Mouse (Mus musculus) heart, postnatal 25 days (tissue): Measurements from ENCODE around the gene Atxn10. TPM values are rescaled to one million over a fixed set of nuclear protein-coding genes. Genes with fewer than 3 reads are reported as not detected.
A peak's percentile ranks its signal among the peaks of the same experiment; 100 is the strongest.
"Not testable (repeated sequence)": the region's sequence is repeated elsewhere in the genome, so short reads cannot be mapped to it uniquely, and the experiment has no call there.

Source experiments
- DNase-seq: peaks from one replicate; pipeline ENCODE4 v3.0.0; 2022; ENCODE audit warnings: low spot score
- intact Hi-C: fragments of 180-260 bp; cut with DNase I; formaldehyde crosslinking; loops from one replicate; pipeline ENCODE4 v1.15.1; 2025
- total RNA-seq, 2 experiments: library from RNA; stranded (reverse); gene quantifications; 2 replicates each; pipeline ENCODE4 v1.2.3; 2021

Gene Atxn10
- total RNA-seq, 2 experiments from 2014 or later, result 73.8 to 84.8 TPM

DNA sequence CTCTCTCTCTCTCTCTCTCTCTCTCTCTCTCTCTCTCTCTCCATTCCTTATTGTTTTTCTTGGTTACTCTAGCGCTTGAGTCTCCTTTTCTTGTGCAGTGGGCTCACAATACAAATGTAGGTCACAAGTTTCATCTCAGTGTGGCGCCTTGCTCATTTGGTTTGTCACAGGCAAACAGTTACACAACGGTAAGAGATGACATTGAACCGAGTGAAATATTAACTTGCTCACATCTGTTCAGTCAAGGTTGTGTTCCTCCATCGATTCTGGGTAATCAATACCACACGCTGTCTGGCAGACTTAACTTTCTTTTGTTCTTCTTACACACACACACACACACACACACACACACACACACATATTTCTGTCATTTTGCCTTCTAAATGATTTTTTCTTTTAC is 6.0 kb upstream of the Atxn10 start:
- DNase-seq, result no peak
- intact Hi-C loops, result loop anchor here (10.0 kb wide), 1 partner anchor 385 kb away; no protein-coding TSS in a partner anchor

GRCm38 (mm10) chr15:85333511-85333910 is 2.5 kb upstream of the Atxn10 start:
- DNase-seq, result not testable (repeated sequence)
- intact Hi-C loops, result loop anchor here (10.0 kb wide), 1 partner anchor 381 kb away; no protein-coding TSS in a partner anchor

- no peak for DNase-seq
- intact Hi-C loops, result loop anchor here (10.0 kb wide), 1 partner anchor 381 kb away; no protein-coding TSS in a partner anchor
Measured at GRCm38 (mm10) chr15:85334234-85334633, 1.8 kb upstream of the Atxn10 start.

- DNase-seq, result peak; percentile 58
- intact Hi-C loops, result loop anchor here (10.0 kb wide), 1 partner anchor 378 kb away; no protein-coding TSS in a partner anchor
Measured at GRCm38 (mm10) chr15:85336301-85336991, 401 bp downstream of the Atxn10 start.

DNA sequence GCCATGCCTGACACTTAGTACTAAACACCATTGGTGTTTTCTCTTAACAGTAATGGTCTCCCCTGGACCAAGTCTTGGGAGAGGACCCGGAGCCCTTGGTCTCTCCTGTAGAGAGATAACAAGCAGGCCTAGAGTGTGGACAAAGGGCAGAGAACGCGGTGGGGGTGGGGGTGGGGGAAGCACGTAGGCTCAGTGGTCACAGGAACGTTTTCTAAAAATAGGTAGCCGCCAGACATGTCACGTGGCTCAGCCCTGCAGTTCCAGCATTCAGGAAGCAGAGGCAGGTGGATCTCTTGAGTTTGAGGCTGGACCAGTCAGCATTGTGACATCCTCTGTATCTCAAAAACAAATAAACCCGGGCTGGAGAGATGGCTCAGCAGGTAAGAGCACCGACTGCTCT is 1.2 kb downstream of the Atxn10 start:
- intact Hi-C loops, result loop anchor here (10.0 kb wide), 1 partner anchor 378 kb away; no protein-coding TSS in a partner anchor
- no peak for DNase-seq

GRCm38 (mm10) chr15:85337979-85338378 is 1.9 kb downstream of the Atxn10 start:
- no peak for DNase-seq
- intact Hi-C loops, result loop anchor here (10.0 kb wide), 1 partner anchor 377 kb away; no protein-coding TSS in a partner anchor

GRCm38 (mm10) chr15:85342246-85342645 is 6.2 kb downstream of the Atxn10 start:
- no peak for DNase-seq
- intact Hi-C loops, result no loop called here

DNA sequence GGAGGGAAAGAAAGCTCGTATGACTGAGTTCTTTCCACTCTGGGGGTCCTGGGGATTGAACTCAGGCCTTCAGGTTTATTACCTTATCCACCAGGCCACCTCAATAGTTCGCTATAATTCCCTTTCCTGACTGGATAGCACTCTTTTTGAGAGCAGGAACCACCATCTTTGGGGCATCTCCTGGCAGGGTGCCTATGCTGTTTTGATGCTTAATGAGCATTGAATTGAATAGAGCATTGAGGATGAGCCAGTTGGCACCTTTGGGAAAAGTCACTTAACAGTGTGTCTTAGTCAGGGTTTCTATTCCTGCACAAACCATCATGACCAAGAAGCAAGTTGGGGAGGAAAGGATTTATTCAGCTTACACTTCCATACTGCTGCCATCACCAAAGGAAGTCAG is 8.6 kb downstream of the Atxn10 start:
- intact Hi-C loops, result no loop called here

DNA sequence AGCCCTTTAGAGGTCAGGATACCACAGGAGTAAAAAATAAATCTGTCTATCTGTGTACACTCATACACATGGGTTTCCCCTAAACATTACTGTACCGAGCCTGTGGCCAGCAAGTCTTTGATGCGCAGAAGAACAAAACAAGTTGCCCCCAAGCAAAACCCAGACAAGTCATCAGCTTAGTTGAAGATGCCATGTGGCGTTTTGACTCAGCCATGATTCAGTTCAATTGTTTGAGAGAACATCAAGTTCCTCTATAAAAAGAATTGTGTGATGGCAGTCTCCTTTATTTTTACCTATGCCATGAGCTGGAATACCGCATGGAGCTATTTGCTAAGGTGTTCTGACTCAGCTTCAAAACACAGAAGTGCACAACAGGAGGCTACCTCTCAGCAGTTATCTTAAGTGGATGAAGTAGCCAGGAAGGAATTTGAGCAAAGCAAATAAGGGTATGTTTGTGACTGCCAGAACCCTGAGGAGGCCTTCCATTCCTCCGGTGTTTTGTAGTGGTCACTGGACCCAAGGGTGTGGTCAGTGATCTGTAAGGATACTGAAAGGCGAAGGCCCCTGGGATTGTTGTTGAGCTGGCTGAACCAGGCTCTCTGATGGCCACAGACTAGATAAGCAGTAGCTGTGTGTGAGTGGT is 11.1 kb downstream of the Atxn10 start:
- intact Hi-C loops, result no loop called here

More for the DNA sequence above, 8.6 kb downstream of the Atxn10 start:
- DNase-seq, result no peak

GRCm38 (mm10) chr15:85350144-85350543 is 14.1 kb downstream of the Atxn10 start:
- no peak for DNase-seq
- intact Hi-C loops, result no loop called here

More for the DNA sequence above, 11.1 kb downstream of the Atxn10 start:
- no peak for DNase-seq

GRCm38 (mm10) chr15:85354060-85354459 is 18.0 kb downstream of the Atxn10 start:
- intact Hi-C loops, result no loop called here

DNA sequence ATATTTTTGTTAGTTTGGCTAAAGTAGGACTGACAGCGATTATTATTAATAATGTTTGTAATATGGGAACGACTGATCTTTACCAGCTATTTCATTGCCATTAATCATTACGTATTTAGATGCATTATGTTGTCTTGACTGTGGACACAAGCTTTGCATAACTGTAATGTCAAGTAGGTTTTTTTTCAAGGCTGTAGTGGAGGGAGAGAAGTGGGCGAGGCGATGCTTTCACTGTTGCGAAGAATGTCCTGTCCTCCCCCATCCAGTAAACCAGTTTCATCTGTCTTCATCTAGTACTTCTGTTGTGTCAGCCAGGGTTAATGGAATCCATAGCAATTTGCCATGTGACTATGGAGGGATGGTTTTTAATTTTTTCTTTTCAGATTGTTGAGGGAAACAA is 20.1 kb downstream of the Atxn10 start:
- intact Hi-C loops, result no loop called here

More at GRCm38 (mm10) chr15:85354060-85354459, 18.0 kb downstream of the Atxn10 start:
- DNase-seq, result no peak

GRCm38 (mm10) chr15:85357465-85358225 is 21.6 kb downstream of the Atxn10 start:
- no peak for DNase-seq
- intact Hi-C loops, result no loop called here

More for the DNA sequence above, 20.1 kb downstream of the Atxn10 start:
- no peak for DNase-seq

- intact Hi-C loops, result no loop called here
- no peak for DNase-seq
Measured at GRCm38 (mm10) chr15:85359483-85359882, 23.4 kb downstream of the Atxn10 start.

DNA sequence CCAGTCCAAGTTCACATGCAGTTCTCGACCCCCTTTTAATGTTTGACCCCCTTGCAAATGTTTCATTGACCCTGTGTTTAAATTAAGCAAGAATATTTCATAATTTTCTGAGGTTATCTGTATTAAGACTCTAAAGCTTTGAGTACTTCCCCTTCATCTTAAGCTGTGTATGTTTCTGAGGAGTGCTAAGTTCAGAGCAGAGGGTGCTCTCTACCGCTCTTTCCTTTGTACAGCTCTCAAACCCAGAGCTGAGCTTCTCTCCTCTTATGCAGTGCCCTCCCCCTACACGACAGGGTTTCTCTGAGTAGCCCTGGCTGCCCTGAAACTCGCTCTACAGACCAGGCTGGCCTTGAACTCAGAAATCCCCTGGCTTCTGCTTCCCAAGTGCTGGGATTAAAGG is 23.9 kb downstream of the Atxn10 start:
- no peak for DNase-seq
- intact Hi-C loops, result no loop called here

- intact Hi-C loops, result no loop called here
- DNase-seq, result no peak
Measured at GRCm38 (mm10) chr15:85364366-85364765, 28.3 kb downstream of the Atxn10 start.

- DNase-seq, result no peak
- intact Hi-C loops, result no loop called here
Measured at GRCm38 (mm10) chr15:85366938-85367337, 30.9 kb downstream of the Atxn10 start.

DNA sequence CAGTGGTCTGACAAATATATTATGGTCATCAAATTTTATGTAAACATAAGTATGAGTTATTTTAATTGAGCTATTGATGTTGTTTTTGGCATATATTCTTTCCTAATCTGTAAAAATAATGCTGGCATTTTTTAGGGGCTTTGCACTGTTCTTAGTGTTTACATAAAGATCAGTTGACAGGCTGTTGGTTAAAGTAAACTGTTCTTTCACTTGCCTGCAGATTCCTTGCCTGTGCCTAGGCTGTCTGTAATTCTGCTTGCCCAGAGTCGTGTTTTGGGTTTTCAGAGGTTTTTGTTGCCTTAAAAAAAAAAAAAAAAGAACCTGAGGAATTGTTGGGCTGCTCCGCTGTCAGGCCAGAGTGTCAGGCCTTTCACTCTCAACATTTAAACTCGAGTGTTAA is 33.7 kb downstream of the Atxn10 start:
- no peak for DNase-seq
- intact Hi-C loops, result no loop called here

DNA sequence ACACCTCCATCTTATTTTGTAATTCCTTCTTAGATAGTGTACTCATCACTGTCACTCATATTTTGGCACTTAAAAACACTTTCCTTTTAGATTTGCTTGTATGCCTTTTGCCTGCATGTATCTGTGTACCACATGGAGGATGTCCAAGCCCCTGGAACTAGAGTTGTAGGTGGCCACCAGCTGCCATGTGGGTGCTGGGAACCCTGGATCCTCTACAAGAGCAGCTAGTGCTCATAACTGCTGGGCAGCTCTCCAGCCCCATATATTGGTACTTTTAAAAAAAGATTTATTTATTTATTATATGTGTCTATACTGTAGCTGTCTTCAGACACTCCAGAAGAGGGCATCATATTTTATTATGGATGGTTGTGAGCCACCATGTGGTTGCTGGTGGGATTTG is 37.1 kb downstream of the Atxn10 start:
- DNase-seq, result no peak
- intact Hi-C loops, result no loop called here

DNA sequence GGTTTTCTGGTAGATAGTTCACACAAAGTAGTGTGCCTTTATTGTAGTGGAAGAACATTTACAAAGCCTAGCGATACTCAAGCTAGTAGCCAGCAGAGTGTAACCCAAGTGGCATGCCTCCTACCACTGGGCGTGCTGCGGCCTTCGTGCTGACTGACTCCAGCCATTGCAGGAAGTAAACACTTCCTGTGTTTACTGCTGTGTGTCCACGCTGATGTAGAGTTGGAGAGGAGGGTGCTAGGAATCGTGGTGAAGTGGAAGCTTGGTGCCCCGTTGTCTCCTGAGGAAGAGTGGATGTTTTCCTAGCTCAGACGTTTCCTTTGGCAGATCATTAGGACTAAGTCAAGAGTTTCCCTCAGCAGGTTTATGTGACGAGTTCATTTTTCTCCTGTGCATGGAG is 47.4 kb downstream of the Atxn10 start:
- DNase-seq, result no peak
- intact Hi-C loops, result no loop called here
